Mouse (Mus musculus): ENCODE measurements around the gene Zfp788. TPM values are rescaled to one million over a fixed set of nuclear protein-coding genes. Genes with fewer than 3 reads are reported as not detected.
A peak's percentile ranks its signal among the peaks of the same experiment; 100 is the strongest.
"Not testable (repeated sequence)": the region's sequence is repeated elsewhere in the genome, so short reads cannot be mapped to it uniquely, and the experiment has no call there.

Gene Zfp788
- total RNA-seq (2014; fragmentation: Nextera tagmentation): 15.0 and 22.6 TPM in 2 replicates
- total RNA-seq (2017): 9.2 and 10.6 TPM in 2 replicates

GRCm38 (mm10) chr7:41632409-41633220 is at the start of gene Zfp788:
Gene Zfp788, plus strand, starts transcription at chr7:41633203.
- ATAC-seq (replicated peaks; ENCODE audit: poor library complexity, severe bottlenecking): peak; percentile 90

- ATAC-seq (replicated peaks; ENCODE audit: poor library complexity, severe bottlenecking): not testable (repeated sequence)
Measured at GRCm38 (mm10) chr7:41587831-41588230, 45.2 kb upstream of the Zfp788 start.

- no peak for ATAC-seq (replicated peaks; ENCODE audit: poor library complexity, severe bottlenecking)
Measured at GRCm38 (mm10) chr7:41598615-41599014, 34.4 kb upstream of the Zfp788 start.

GRCm38 (mm10) chr7:41599034-41599813 is 33.8 kb upstream of the Zfp788 start, which contains the start of gene 2610021A01Rik:
Gene 2610021A01Rik, plus strand, starts transcription at chr7:41599230.
- peak; percentile 98 for ATAC-seq (replicated peaks; ENCODE audit: poor library complexity, severe bottlenecking)

GRCm38 (mm10) chr7:41599932-41600548 is 33.0 kb upstream of the Zfp788 start:
- 0 out of 2 replicates have a peak, but pooled peaks have one; percentile 10 for ATAC-seq (replicated peaks; ENCODE audit: poor library complexity, severe bottlenecking)

- ATAC-seq (replicated peaks; ENCODE audit: poor library complexity, severe bottlenecking): no peak
Measured at GRCm38 (mm10) chr7:41611654-41612053, 21.3 kb upstream of the Zfp788 start.

- not testable (repeated sequence) for ATAC-seq (replicated peaks; ENCODE audit: poor library complexity, severe bottlenecking)
Measured at GRCm38 (mm10) chr7:41616241-41616640, 16.8 kb upstream of the Zfp788 start.

- peak; percentile 84 for ATAC-seq (replicated peaks; ENCODE audit: poor library complexity, severe bottlenecking)
Measured at GRCm38 (mm10) chr7:41633221-41633984, 400 bp downstream of the Zfp788 start.

- ATAC-seq (replicated peaks; ENCODE audit: poor library complexity, severe bottlenecking): not testable (repeated sequence)
Measured at GRCm38 (mm10) chr7:41674326-41674725, 41.3 kb downstream of the Zfp788 start.

Other genes starting within 250 kb of the Zfp788 start
- gene AI987944, start 239.8 kb upstream of the Zfp788 start, total RNA-seq (2014; fragmentation: Nextera tagmentation): 23.8 and 33.7 TPM in 2 replicates
- 19.5 and 27.3 TPM in 2 replicates for gene AI987944, start 239.8 kb upstream of the Zfp788 start, total RNA-seq (2017)
- not detected in 2 replicates for gene Vmn2r57, start 184.5 kb upstream of the Zfp788 start, total RNA-seq (2014; fragmentation: Nextera tagmentation)
- not detected in 2 replicates for gene Vmn2r57, start 184.5 kb upstream of the Zfp788 start, total RNA-seq (2017)
- gene Gm20449, start 133.8 kb upstream of the Zfp788 start, total RNA-seq (2014; fragmentation: Nextera tagmentation): not detected in 2 replicates
- gene Gm20449, start 133.8 kb upstream of the Zfp788 start, total RNA-seq (2017): not detected in 2 replicates
- gene AW146154, start 133.3 kb upstream of the Zfp788 start, total RNA-seq (2014; fragmentation: Nextera tagmentation): 12.0 and 23.4 TPM in 2 replicates
- gene AW146154, start 133.3 kb upstream of the Zfp788 start, total RNA-seq (2017): 7.5 and 8.4 TPM in 2 replicates
- gene Gm6871, start 59.5 kb upstream of the Zfp788 start, total RNA-seq (2014; fragmentation: Nextera tagmentation): not detected in 2 replicates
- gene Gm6871, start 59.5 kb upstream of the Zfp788 start, total RNA-seq (2017): not detected in 2 replicates
- gene 2610021A01Rik, start 34.0 kb upstream of the Zfp788 start, total RNA-seq (2014; fragmentation: Nextera tagmentation): 26.0 and 27.4 TPM in 2 replicates
- gene 2610021A01Rik, start 34.0 kb upstream of the Zfp788 start, total RNA-seq (2017): 25.9 and 27.7 TPM in 2 replicates
- gene Vmn2r58, start 239.5 kb downstream of the Zfp788 start, total RNA-seq (2014; fragmentation: Nextera tagmentation): not detected in 2 replicates
- not detected in 2 replicates for gene Vmn2r58, start 239.5 kb downstream of the Zfp788 start, total RNA-seq (2017)